Mouse (Mus musculus) olfactory bulb, adult 2 months (tissue): ENCODE results near the gene Naa60.

Source experiments
- CTCF ChIP-seq: fragments of 200-500 bp; IDR thresholded peaks from 2 replicates; pipeline ENCODE4 v1.5.1; 2012; ENCODE audit warnings: low read depth, mild to moderate bottlenecking, low read length, moderate library complexity; ENCODE audit not compliant: insufficient read depth
- POLR2A ChIP-seq: fragments of 200-500 bp; IDR thresholded peaks from 2 replicates; pipeline ENCODE4 v1.6.1; 2012; ENCODE audit warnings: mild to moderate bottlenecking, low read depth, low read length, moderate library complexity; ENCODE audit not compliant: insufficient read depth

GRCm38 (mm10) chr16:3896046-3896445 lies 23.9 kb downstream of the Naa60 start:
- TF ChIP-seq POLR2A: no peak
- no peak for TF ChIP-seq CTCF
